Comparison of ENCODE assay signal across 25 mouse cellular contexts in the genomic region with DNA sequence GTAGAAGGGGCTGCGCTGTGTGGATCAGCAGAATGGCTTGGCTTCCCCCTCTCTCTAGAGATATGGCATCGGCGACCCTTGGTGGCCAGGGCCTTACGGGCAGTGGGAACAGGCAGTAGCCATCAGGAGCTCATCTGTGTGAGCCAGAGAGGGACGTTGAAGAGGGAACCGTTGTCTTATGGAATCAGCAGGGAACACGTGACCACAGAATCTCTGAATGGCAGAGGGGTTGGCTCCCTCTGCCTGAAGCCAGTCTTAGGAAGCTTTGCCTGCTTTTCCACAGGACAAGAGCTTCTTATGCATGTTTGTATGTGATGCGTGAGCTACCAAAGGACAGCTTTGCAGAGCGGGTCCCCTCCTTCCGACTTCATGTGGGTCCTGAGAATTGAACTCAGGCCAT.
A peak's percentile ranks its signal among the peaks of the same experiment; 100 is the strongest.
DNase-seq lines count a peak whose midpoint lies in the region; ATAC-seq and TF ChIP-seq lines count a peak whose summit lies in the region.
"Had no signal": no experiment of that assay in that cellular context is flagged by ENCODE, and none has a peak within 500 bp of the region (broad histone marks: within the 10 kb centered on the region; RNA-seq: fewer than 3 reads in every experiment).

No protein-coding gene starts in this region.

- peak; percentile 26 for DNase-seq in embryo, embryonic 10 days (ENCODE audit: low spot score)
- no peak for DNase-seq in embryo, embryonic 9.5 days (ENCODE audit: extremely low spot score)
- DNase-seq in midbrain, embryonic 11.5 days (ENCODE audit: low spot score, missing footprints): no peak
- DNase-seq in MN1 (ENCODE audit: low spot score): peak; percentile 11
- DNase-seq in midbrain, postnatal 0 days (ENCODE audit: low spot score): peak; percentile 26
- DNase-seq in left cerebral cortex, postnatal 10 days (ENCODE audit: extremely low spot score in 1 of 2, low spot score in 2 of 2): no peak
- DNase-seq: adrenal gland, postnatal 36 days; cerebellum, adult 2 months; gastrocnemius, adult 2 months; heart, adult 11 months; heart, postnatal 36 days; kidney, adult 2 months; kidney, postnatal 14 days; layer of hippocampus, postnatal 36 days; liver, postnatal 0 days; lung, postnatal 10 days; right cerebral cortex, postnatal 14 days; spleen, adult 18-20 months had no signal

- H3K4me2 ChIP-seq in midbrain, embryonic 13.5 days (replicated peaks): no peak overlapping the region
- H3K4me2 ChIP-seq in midbrain, embryonic 11.5 days: no peak overlapping the region
- H3K4me2 ChIP-seq in midbrain, postnatal 0 days (ENCODE audit: low read depth, low read length, poor library complexity, severe bottlenecking): no peak overlapping the region
- H3K4me2 ChIP-seq in kidney, embryonic 15.5 days: no peak overlapping the region
- H3K4me2 ChIP-seq: embryonic facial prominence, embryonic 12.5 days had no signal

- 60% methylated on average over 10 of the region's 10 CpGs for WGBS in midbrain, embryonic 13.5 days
- WGBS in midbrain, embryonic 11.5 days: 62% methylated on average over 10 of the region's 10 CpGs
- 51% methylated on average over 10 of the region's 10 CpGs for WGBS in midbrain, postnatal 0 days
- 67% methylated on average over 10 of the region's 10 CpGs for WGBS in kidney, embryonic 15.5 days

- H3K4me3 ChIP-seq in midbrain, embryonic 13.5 days (replicated peaks): no peak overlapping the region
- no peak overlapping the region for H3K4me3 ChIP-seq in midbrain, embryonic 11.5 days (ENCODE audit: low read depth, low read length)
- H3K4me3 ChIP-seq in midbrain, postnatal 0 days (ENCODE audit: low read depth, low read length): no peak overlapping the region
- H3K4me3 ChIP-seq in kidney, embryonic 15.5 days (replicated peaks): no peak overlapping the region
- H3K4me3 ChIP-seq: embryonic facial prominence, embryonic 12.5 days; erythroblast, embryonic 14.5 days; gastrocnemius, adult 2 months; layer of hippocampus, adult 2 months had no signal

- H3K27me3 ChIP-seq in midbrain, embryonic 13.5 days: no peaks in the 10 kb centered on the region
- no peaks in the 10 kb centered on the region for H3K27me3 ChIP-seq in midbrain, embryonic 11.5 days (ENCODE audit: control insufficient read depth, insufficient read depth, low read length)
- H3K27me3 ChIP-seq in midbrain, postnatal 0 days (ENCODE audit: insufficient read depth, low read length): no peaks in the 10 kb centered on the region
- H3K27me3 ChIP-seq in kidney, embryonic 15.5 days: no peaks in the 10 kb centered on the region
- H3K27me3 ChIP-seq: embryonic facial prominence, embryonic 12.5 days had no signal

- ATAC-seq in midbrain, embryonic 13.5 days: peak; percentile 37; the same call in 1 of the 2 replicates
- ATAC-seq in midbrain, embryonic 11.5 days (ENCODE audit: low FRiP score): no peak
- no peak for ATAC-seq in midbrain, postnatal 0 days (ENCODE audit: low FRiP score)
- no peak for ATAC-seq in kidney, embryonic 15.5 days (replicated peaks; ENCODE audit: low FRiP score)
- ATAC-seq: CD4-positive, CD25-positive, alpha-beta regulatory T cell, adult 4 months; inflammation-experienced regulatory T-cells, adult 6 months; liver, postnatal 0 days had no signal

- H3K36me3 ChIP-seq in midbrain, embryonic 13.5 days: no peaks in the 10 kb centered on the region
- H3K36me3 ChIP-seq in midbrain, embryonic 11.5 days (ENCODE audit: control insufficient read depth, insufficient read depth, low read length): no peaks in the 10 kb centered on the region
- H3K36me3 ChIP-seq in midbrain, postnatal 0 days (ENCODE audit: insufficient read depth, low read length): no peaks in the 10 kb centered on the region
- no peaks in the 10 kb centered on the region for H3K36me3 ChIP-seq in kidney, embryonic 15.5 days
- H3K36me3 ChIP-seq: embryonic facial prominence, embryonic 12.5 days had no signal

- no peak overlapping the region for H3K9ac ChIP-seq in midbrain, embryonic 13.5 days (replicated peaks)
- no peak overlapping the region for H3K9ac ChIP-seq in midbrain, embryonic 11.5 days (ENCODE audit: low read length)
- H3K9ac ChIP-seq in midbrain, postnatal 0 days (replicated peaks; ENCODE audit: low read length, poor library complexity, severe bottlenecking): no peak overlapping the region
- no peak overlapping the region for H3K9ac ChIP-seq in kidney, embryonic 15.5 days
- H3K9ac ChIP-seq: embryonic facial prominence, embryonic 12.5 days; liver, postnatal 0 days had no signal

- peak; percentile 27 for TF ChIP-seq CTCF in midbrain, postnatal 0 days (IDR thresholded peaks at IDR 0.05)

- intact Hi-C loops in left cerebral cortex, postnatal 10 days (cut with DNase I): no loop called here

- 0 out of 2 replicates have a peak, but pooled peaks cover 10% of the 10 kb centered on the region for H3K4me1 ChIP-seq in midbrain, embryonic 13.5 days (replicated peaks)
- no peaks in the 10 kb centered on the region for H3K4me1 ChIP-seq in midbrain, embryonic 11.5 days (ENCODE audit: control insufficient read depth, insufficient read depth, low read length)
- H3K4me1 ChIP-seq in midbrain, postnatal 0 days (ENCODE audit: insufficient read depth, low read length): no peaks in the 10 kb centered on the region
- peaks cover 24% of the 10 kb centered on the region for H3K4me1 ChIP-seq in kidney, embryonic 15.5 days
- H3K4me1 ChIP-seq: embryonic facial prominence, embryonic 12.5 days had no signal

- no peaks in the 10 kb centered on the region for H3K9me3 ChIP-seq in midbrain, embryonic 13.5 days
- H3K9me3 ChIP-seq in midbrain, embryonic 11.5 days (ENCODE audit: control insufficient read depth, low read length): no peaks in the 10 kb centered on the region
- H3K9me3 ChIP-seq in midbrain, postnatal 0 days (ENCODE audit: low read length): no peaks in the 10 kb centered on the region
- H3K9me3 ChIP-seq in kidney, embryonic 15.5 days (replicated peaks): no peaks in the 10 kb centered on the region
- H3K9me3 ChIP-seq: embryonic facial prominence, embryonic 12.5 days had no signal

- no peak overlapping the region for H3K27ac ChIP-seq in midbrain, embryonic 13.5 days
- no peak overlapping the region for H3K27ac ChIP-seq in midbrain, embryonic 11.5 days (ENCODE audit: low read depth, low read length)
- H3K27ac ChIP-seq in midbrain, postnatal 0 days (ENCODE audit: low read depth, low read length): no peak overlapping the region
- no peak overlapping the region for H3K27ac ChIP-seq in kidney, embryonic 15.5 days
- H3K27ac ChIP-seq: embryonic facial prominence, embryonic 12.5 days; gastrocnemius, adult 2 months; layer of hippocampus, adult 2 months had no signal

Comparison
In these comparisons a context has a peak if more than half of its experiments do, and no peak if none do; other contexts are left out.
1. DNase-seq: peak in embryo, embryonic 10 days (single experiment), MN1 (single experiment) and midbrain, postnatal 0 days (single experiment); none in embryo, embryonic 9.5 days (single experiment), midbrain, embryonic 11.5 days (single experiment) and left cerebral cortex, postnatal 10 days (0 of 2).